Mouse (Mus musculus): ENCODE results near the gene Ahnak. TPM values are rescaled to one million over a fixed set of nuclear protein-coding genes. Genes with fewer than 3 reads are reported as not detected.

Gene Ahnak
- polyA plus RNA-seq, 1 experiment = 84.7 TPM

DNA sequence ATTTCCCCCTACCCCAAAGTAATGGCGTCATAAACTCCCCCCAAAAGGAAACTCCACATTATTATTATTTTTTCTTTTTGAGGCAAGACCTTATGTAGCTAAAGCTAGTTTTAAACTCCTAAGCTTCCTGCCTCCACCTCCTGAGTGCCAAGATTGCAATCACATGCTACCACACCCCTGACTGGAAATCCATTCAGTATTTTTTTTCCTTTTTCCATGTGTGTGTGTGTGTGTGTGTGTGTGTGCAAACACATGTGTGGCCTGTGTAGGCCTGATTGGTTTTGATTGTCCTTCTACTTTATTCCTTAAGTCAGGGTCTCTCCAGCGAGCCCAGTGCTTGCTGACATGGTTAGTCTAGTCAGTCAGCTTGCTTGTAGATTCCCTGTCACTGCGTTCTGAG lies 45.4 kb downstream of the Ahnak start:
- TF ChIP-seq POLR2A (IDR thresholded peaks at IDR 0.05; ENCODE audit: borderline replicate concordance, extremely low read depth, low read depth, low read length) (no peak), CTCF (IDR thresholded peaks at IDR 0.05; ENCODE audit: insufficient read depth, low read length) (no peak)
- Histone ChIP-seq H3K4me3 (replicated peaks; ENCODE audit: extremely low read depth, low read depth, low read length) (no peak overlapping the region), H3K4me1 (ENCODE audit: control insufficient read depth, insufficient read depth, low read length) (peaks cover 10% of the 10 kb centered on the region)
- WGBS = 78% methylated on average over 3 of the region's 3 CpGs
- no peak for DNase-seq

DNA sequence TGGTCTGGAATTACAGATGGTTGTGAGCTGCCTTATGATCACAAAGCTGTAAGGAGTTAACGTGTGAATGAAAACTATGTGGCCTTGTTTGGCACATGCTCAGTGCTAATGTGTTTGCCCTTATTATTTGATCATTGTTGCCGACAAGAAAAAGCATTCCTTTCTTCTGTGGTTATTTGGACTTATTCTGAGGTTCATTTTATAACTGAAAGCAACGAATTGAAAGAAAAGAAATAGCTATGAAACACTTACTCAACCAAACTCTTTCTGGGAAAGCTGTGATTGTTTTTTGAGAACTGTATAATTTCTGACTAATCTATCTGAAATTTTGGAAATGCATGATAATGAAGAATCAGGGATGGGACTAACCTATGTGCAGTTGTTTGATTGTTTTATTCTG lies 46.0 kb downstream of the Ahnak start:
- DNase-seq = no peak
- no peak for TF ChIP-seq POLR2A (IDR thresholded peaks at IDR 0.05; ENCODE audit: borderline replicate concordance, extremely low read depth, low read depth, low read length)
- TF ChIP-seq CTCF (IDR thresholded peaks at IDR 0.05; ENCODE audit: insufficient read depth, low read length) = no peak
- H3K4me3 ChIP-seq (replicated peaks; ENCODE audit: extremely low read depth, low read depth, low read length) = no peak overlapping the region
- H3K4me1 ChIP-seq (ENCODE audit: control insufficient read depth, insufficient read depth, low read length) = peaks cover 7% of the 10 kb centered on the region
- WGBS = 49% methylated on average over 3 of the region's 3 CpGs

DNA sequence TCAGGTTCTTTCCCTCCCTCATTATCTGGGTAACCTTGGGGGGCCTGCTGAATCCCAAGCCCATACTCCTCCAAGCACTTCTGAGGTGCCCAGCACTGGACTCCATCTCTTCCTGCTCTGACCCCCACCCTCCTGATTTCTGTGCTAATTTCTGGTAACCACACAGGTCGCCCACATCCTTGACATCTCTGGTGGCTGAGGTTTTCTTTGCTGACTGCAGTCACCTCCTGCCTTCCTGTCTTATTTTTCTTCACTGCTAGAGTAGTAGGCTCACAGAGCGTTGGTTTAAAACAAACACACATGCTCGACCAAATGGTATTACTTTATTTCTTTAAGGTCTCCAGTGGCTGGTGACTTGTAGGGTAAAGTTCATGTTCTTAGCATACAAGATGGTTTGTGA lies 49.1 kb downstream of the Ahnak start:
- no peak for TF ChIP-seq CTCF (IDR thresholded peaks at IDR 0.05; ENCODE audit: insufficient read depth, low read length)
- no peak for TF ChIP-seq POLR2A (IDR thresholded peaks at IDR 0.05; ENCODE audit: borderline replicate concordance, extremely low read depth, low read depth, low read length)
- H3K4me1 ChIP-seq (ENCODE audit: control insufficient read depth, insufficient read depth, low read length) = peaks cover 4% of the 10 kb centered on the region
- no peak overlapping the region for H3K4me3 ChIP-seq (replicated peaks; ENCODE audit: extremely low read depth, low read depth, low read length)
- 58% methylated on average over 3 of the region's 3 CpGs for WGBS
- no peak for DNase-seq

DNA sequence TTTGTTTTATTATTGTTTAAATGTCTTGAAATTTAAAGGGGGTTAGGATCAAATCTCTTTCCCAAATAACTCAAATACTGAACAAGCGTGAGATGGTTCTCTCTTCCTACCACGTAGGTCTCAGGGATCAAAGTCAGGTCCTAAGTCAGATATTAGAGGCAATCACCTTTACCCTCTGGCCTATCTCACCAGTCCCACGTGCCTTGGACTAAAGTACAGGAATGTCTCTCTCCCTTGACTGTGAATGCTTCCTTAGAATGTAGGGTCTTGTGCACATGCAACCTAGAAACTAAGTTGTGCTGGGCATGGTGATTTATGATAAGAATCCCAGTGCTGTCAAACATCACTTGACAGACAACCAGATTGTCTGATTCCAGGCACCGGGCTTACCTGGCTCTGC lies 50.2 kb downstream of the Ahnak start:
- 76% methylated on average over 4 of the region's 4 CpGs for WGBS
- no peak for TF ChIP-seq CTCF (IDR thresholded peaks at IDR 0.05; ENCODE audit: insufficient read depth, low read length)
- no peak for TF ChIP-seq POLR2A (IDR thresholded peaks at IDR 0.05; ENCODE audit: borderline replicate concordance, extremely low read depth, low read depth, low read length)
- Histone ChIP-seq H3K4me1 (ENCODE audit: control insufficient read depth, insufficient read depth, low read length) (peaks cover 4% of the 10 kb centered on the region), H3K4me3 (replicated peaks; ENCODE audit: extremely low read depth, low read depth, low read length) (no peak overlapping the region)
- no peak for DNase-seq

DNA sequence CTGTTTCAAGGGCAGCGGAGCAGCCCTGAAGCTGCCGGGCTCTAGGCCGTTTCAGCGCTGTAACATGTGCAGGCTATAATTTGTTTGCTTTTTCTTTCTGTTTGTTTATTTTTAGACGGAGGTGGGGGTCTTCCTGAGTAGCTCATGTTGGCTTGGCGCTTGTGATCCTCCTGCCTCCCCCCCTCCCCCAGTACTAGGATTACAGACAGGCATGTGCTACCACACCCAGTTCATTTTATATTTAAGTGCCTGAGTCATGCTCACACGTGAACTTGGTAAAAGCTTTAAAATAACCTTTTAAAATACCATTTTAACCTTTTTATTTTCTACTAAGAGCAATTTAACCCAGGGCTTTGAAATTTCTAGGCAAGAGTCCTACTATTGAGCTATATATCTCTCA lies 50.8 kb downstream of the Ahnak start:
- DNase-seq = no peak
- TF ChIP-seq CTCF (IDR thresholded peaks at IDR 0.05; ENCODE audit: insufficient read depth, low read length) (no peak), POLR2A (IDR thresholded peaks at IDR 0.05; ENCODE audit: borderline replicate concordance, extremely low read depth, low read depth, low read length) (no peak)
- H3K4me1 ChIP-seq (ENCODE audit: control insufficient read depth, insufficient read depth, low read length) = peaks cover 1% of the 10 kb centered on the region
- 31% methylated on average over 7 of the region's 7 CpGs for WGBS
- no peak overlapping the region for H3K4me3 ChIP-seq (replicated peaks; ENCODE audit: extremely low read depth, low read depth, low read length)

DNA sequence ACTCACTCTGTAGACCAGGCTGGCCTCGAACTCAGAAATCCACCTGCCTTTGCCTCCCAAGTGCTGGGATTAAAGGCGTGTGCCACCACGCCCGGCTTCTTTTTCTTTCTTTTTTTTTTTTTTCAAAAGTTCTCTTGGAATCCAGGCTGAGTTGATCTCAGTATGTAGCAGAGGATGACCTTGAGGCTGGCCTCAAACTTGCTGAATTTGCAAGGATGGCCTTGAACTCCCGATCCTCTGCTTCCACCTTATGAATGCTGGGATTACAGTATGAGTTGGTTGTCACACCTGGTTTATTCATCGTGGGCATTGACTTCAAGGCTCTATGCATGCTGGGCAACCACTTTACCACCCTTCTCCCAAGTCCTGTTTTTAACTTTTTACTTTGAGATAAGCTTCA lies 51.6 kb downstream of the Ahnak start:
- H3K4me3 ChIP-seq (replicated peaks; ENCODE audit: extremely low read depth, low read depth, low read length) = no peak overlapping the region
- DNase-seq = no peak
- TF ChIP-seq POLR2A (IDR thresholded peaks at IDR 0.05; ENCODE audit: borderline replicate concordance, extremely low read depth, low read depth, low read length) (no peak), CTCF (IDR thresholded peaks at IDR 0.05; ENCODE audit: insufficient read depth, low read length) (no peak)
- 78% methylated on average over 6 of the region's 6 CpGs for WGBS
- H3K4me1 ChIP-seq (ENCODE audit: control insufficient read depth, insufficient read depth, low read length) = no peaks in the 10 kb centered on the region; the same call in 1 of the 2 replicates

DNA sequence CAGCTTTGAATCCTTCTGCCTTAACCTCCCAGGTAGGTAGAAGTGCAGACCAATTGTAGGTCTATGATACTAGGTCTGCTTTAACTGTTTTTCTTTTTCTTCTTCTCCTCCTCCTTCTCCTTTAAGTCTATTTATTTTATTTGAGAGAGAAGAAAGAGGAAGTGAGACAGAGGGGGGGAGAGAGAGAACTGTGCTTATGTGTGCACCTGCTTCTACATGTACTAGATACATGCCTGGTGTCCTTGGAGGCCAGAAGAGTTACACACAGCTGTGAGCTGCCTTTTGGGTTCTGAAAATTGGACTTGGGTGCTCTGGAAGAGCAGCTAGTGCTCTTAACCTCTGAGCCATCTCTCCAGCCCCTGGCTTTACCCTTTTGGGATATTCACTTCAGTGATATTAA lies 52.0 kb downstream of the Ahnak start:
- DNase-seq = no peak
- Histone ChIP-seq H3K4me1 (ENCODE audit: control insufficient read depth, insufficient read depth, low read length) (no peaks in the 10 kb centered on the region; the same call in 1 of the 2 replicates), H3K4me3 (replicated peaks; ENCODE audit: extremely low read depth, low read depth, low read length) (no peak overlapping the region)
- TF ChIP-seq CTCF (IDR thresholded peaks at IDR 0.05; ENCODE audit: insufficient read depth, low read length) (no peak), POLR2A (IDR thresholded peaks at IDR 0.05; ENCODE audit: borderline replicate concordance, extremely low read depth, low read depth, low read length) (no peak)

DNA sequence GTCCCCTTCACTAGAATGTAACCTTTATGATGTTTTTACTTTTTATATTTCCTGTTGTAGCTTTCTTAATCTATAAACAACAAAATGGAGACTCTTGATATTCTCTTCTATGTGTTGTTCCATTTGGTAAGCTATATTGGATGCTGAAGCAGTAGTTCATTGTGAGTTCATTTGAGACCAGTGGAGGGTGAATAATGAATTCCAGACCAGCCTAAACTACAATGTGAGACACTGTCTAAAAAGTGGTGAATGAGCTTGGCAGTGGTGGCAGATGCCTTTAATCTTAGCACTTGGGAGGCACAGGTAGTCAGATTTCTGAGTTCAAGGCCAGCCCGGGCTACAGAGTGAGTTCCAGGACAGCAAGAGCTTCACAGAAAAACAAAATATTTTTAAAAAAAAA lies 54.0 kb downstream of the Ahnak start:
- WGBS = 92% methylated on average over 1 of the region's 1 CpGs
- no peak for TF ChIP-seq POLR2A (IDR thresholded peaks at IDR 0.05; ENCODE audit: borderline replicate concordance, extremely low read depth, low read depth, low read length)
- TF ChIP-seq CTCF (IDR thresholded peaks at IDR 0.05; ENCODE audit: insufficient read depth, low read length) = no peak
- Histone ChIP-seq H3K4me3 (replicated peaks; ENCODE audit: extremely low read depth, low read depth, low read length) (no peak overlapping the region), H3K4me1 (ENCODE audit: control insufficient read depth, insufficient read depth, low read length) (peaks cover 9% of the 10 kb centered on the region)
- no peak for DNase-seq

DNA sequence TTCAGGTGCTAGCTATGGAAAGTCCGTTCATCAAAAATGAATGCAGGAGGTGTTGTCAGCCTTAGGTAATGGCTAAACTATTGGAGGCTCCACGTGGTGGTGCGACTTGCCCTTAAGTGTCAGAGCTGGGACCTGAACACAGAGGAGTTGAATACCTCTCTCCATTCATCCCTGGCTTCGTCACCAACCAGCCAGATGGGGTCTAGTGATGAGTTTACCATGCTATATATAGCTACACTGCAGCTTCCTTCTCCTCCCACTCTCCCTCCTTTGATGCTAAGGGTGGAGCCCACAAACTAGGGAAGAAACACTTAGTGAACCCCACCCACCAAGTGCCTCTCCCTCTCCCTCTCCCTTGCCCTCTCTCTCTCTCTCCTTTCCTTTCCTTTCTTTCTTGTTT lies 55.2 kb downstream of the Ahnak start:
- TF ChIP-seq CTCF (IDR thresholded peaks at IDR 0.05; ENCODE audit: insufficient read depth, low read length) (no peak), POLR2A (IDR thresholded peaks at IDR 0.05; ENCODE audit: borderline replicate concordance, extremely low read depth, low read depth, low read length) (no peak)

DNA sequence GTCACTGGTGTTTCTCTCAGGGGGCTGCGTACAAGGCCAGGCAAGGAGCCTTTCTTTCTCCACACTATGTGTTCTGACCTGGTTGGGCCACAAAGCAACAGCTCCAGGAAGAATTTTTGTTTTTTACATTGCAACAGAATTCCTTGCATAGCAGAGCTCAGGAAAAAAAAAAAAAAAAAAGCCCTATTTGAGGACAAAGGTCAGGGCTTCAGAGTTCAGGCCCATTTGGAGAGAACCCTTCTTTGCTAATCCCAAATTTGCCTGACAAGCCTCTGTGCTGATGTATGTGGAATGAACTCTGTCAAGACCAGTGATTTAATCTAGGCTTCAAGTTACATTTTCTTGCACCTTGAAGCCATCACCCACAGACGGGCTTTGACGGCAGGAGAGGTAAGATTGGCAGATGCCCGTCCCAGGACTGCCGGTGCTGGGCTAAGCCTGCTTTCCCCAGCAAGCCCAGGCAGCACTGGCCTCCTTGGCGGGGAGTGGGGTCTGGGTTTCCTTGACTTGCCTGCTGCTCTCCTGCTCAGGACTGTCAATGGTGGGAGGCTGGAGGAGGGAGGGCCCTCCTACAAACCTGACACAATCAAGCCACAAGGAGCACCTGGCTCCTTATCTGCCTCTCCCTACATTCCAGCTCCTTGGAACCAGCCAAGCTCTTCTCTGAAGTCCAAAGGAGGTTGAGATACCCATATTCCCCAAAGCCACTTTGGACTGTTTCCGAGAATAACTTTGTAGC lies 58.3 kb downstream of the Ahnak start:
- H3K4me1 ChIP-seq (ENCODE audit: control insufficient read depth, insufficient read depth, low read length) = peaks cover 9% of the 10 kb centered on the region
- 72% methylated on average over 7 of the region's 7 CpGs for WGBS
- DNase-seq = no peak
- TF ChIP-seq POLR2A (IDR thresholded peaks at IDR 0.05; ENCODE audit: borderline replicate concordance, extremely low read depth, low read depth, low read length) (no peak), CTCF (IDR thresholded peaks at IDR 0.05; ENCODE audit: insufficient read depth, low read length) (no peak)
- no peak overlapping the region for H3K4me3 ChIP-seq (replicated peaks; ENCODE audit: extremely low read depth, low read depth, low read length)

More for the DNA sequence above, 55.2 kb downstream of the Ahnak start:
- no peak overlapping the region for H3K4me3 ChIP-seq (replicated peaks; ENCODE audit: extremely low read depth, low read depth, low read length)
- peaks cover 9% of the 10 kb centered on the region for H3K4me1 ChIP-seq (ENCODE audit: control insufficient read depth, insufficient read depth, low read length)
- no peak for DNase-seq
- 55% methylated on average over 4 of the region's 4 CpGs for WGBS

All from lung, adult 2 months (tissue).